Mouse (Mus musculus): Measurements from ENCODE around the gene Nhsl2. TPM values are rescaled to one million over a fixed set of nuclear protein-coding genes. Genes with fewer than 3 reads are reported as not detected.

Nhsl2 gene
- polyA plus RNA-seq, 1 experiment from 2014 or later: 1.1 TPM

DNA sequence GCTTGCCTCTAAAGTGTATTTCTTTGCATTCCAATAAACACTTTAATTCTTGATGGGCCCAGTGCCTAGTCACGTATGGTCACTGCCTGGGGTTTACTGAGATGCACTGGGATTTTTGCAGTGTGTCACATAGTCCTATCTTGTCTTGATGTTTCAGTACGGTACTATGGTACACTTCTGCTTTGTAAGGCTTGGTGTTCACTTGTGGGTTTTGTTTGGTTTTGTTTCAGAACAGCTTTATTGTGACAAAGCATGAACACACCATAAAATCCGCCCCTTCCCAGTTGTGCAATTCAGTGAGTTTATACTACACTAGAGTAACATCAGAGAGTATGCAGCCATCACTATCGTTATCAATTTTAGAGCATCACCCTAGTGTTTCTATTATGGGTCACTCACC lies 204.8 kb downstream of the Nhsl2 start:
- Histone ChIP-seq H3K36me3 (replicated peaks; ENCODE audit: insufficient read depth, low read length) (no peaks in the 10 kb centered on the region), H3K27ac (ENCODE audit: low read depth) (no peak overlapping the region), H3K9me3 (ENCODE audit: low read length) (no peaks in the 10 kb centered on the region), H3K9ac (replicated peaks) (no peak overlapping the region), H3K4me3 (ENCODE audit: low read depth, low read length) (no peak overlapping the region), H3K27me3 (ENCODE audit: insufficient read depth, low read length) (peaks cover 3% of the 10 kb centered on the region; the same call in 1 of the 2 replicates), H3K4me1 (ENCODE audit: insufficient read depth) (no peaks in the 10 kb centered on the region), H3K4me2 (ENCODE audit: low read depth, low read length) (no peak overlapping the region)
- WGBS (ENCODE audit: insufficient replicate concordance): 69% methylated on average over 4 of the region's 4 CpGs
- TF ChIP-seq CTCF (IDR thresholded peaks at IDR 0.05; ENCODE audit: low read depth) (no peak), EP300 (IDR thresholded peaks at IDR 0.05; ENCODE audit: low read depth) (no peak)
- ATAC-seq (no peak), DNase-seq (no peak)

DNA sequence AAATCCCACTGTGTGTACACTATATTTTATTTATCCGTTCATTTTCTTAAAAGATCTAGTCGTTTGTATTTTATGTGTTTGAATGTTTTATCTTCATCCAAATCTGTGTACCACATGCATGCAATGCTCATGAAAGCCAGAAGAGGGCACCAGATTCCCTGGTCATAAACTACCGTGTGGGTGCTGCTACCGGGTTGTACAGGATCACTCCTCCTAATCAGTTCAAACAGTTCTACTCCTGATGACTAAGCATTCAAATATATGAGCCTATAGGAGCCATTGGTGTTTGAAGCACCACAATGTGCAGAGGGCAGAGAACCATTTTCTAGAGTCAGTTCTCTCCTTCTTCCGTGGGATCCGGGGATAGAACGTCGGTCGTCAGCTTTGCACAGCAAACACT lies 210.3 kb downstream of the Nhsl2 start:
- Histone ChIP-seq H3K36me3 (replicated peaks; ENCODE audit: insufficient read depth, low read length) (no peaks in the 10 kb centered on the region), H3K4me3 (ENCODE audit: low read depth, low read length) (no peak overlapping the region), H3K4me1 (ENCODE audit: insufficient read depth) (no peaks in the 10 kb centered on the region), H3K9me3 (ENCODE audit: low read length) (no peaks in the 10 kb centered on the region), H3K4me2 (ENCODE audit: low read depth, low read length) (no peak overlapping the region), H3K27me3 (ENCODE audit: insufficient read depth, low read length) (no peaks in the 10 kb centered on the region), H3K27ac (ENCODE audit: low read depth) (no peak overlapping the region), H3K9ac (replicated peaks) (no peak overlapping the region)
- DNase-seq (peak; percentile 28), ATAC-seq (peak; percentile 56; the same call in 1 of the 2 replicates)
- no peak for TF ChIP-seq EP300 (IDR thresholded peaks at IDR 0.05; ENCODE audit: low read depth)
- peak; percentile 66 for TF ChIP-seq CTCF (IDR thresholded peaks at IDR 0.05; ENCODE audit: low read depth)
- 40% methylated on average over 9 of the region's 9 CpGs for WGBS (ENCODE audit: insufficient replicate concordance)

DNA sequence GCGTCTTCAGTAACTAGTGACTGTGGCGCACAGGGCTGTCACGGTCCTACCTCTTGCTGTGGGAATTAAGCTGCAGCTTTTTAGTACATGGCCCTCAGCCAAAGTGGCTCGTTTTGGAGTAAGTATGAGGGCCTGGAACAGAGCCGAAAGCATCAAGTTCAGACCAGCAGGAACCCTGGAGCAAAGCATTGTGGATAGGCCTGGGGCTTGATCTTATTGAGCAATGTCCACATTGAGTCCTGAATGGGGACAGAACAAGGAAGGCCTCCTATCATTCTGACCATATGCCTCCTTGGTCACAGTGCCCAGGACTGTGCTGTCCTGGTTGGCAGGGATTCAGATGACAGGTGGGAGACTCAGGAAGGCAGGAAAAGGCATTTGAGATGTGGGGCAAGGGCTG lies 211.1 kb downstream of the Nhsl2 start:
- no peak for ATAC-seq
- Histone ChIP-seq H3K4me2 (ENCODE audit: low read depth, low read length) (no peak overlapping the region), H3K4me3 (ENCODE audit: low read depth, low read length) (no peak overlapping the region), H3K36me3 (replicated peaks; ENCODE audit: insufficient read depth, low read length) (no peaks in the 10 kb centered on the region), H3K4me1 (ENCODE audit: insufficient read depth) (no peaks in the 10 kb centered on the region), H3K27me3 (ENCODE audit: insufficient read depth, low read length) (no peaks in the 10 kb centered on the region), H3K9ac (replicated peaks) (no peak overlapping the region), H3K27ac (ENCODE audit: low read depth) (no peak overlapping the region), H3K9me3 (ENCODE audit: low read length) (no peaks in the 10 kb centered on the region)
- 68% methylated on average over 5 of the region's 5 CpGs for WGBS (ENCODE audit: insufficient replicate concordance)
- DNase-seq: no peak
- TF ChIP-seq CTCF (IDR thresholded peaks at IDR 0.05; ENCODE audit: low read depth) (no peak), EP300 (IDR thresholded peaks at IDR 0.05; ENCODE audit: low read depth) (no peak)

DNA sequence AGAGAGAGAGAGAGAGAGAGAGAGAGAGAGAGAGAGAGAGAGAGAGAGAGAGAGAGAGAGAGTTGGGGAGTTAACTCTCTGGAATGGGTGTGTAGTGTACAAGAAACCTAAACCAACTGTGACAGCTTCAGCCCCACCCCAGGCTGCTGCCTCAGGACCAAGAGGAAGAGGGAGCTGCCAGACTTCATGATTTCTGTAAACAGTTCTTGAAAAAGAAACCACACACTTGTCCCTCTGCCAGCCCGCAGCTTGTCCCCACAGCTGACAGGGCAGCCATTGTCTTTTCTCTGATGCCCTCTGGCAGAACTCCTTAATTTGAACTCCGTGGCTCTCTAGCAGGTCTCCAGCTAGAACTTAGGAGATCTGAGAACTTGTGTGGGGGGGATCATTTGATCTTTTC lies 211.7 kb downstream of the Nhsl2 start:
- H3K36me3 ChIP-seq (replicated peaks; ENCODE audit: insufficient read depth, low read length): no peaks in the 10 kb centered on the region

DNA sequence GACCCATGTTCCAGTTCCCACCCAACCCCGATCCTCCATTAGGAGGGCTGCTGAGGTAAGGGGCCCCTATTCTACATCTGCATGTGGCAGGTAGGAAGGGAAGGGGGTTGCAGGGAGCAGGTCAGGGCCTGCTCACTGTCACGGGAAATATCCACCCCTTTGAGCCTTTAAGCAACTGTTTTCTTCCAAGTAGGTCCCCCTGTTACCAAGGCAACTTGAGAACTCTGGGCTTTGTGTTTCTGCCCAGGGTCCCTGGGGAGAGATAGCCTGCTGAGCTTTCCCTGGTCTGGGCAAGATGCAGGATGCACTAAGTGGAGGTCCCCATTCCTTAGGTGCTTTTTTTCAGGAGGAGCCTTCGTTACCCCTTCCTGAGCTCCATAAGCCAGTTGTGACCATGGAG lies 214.9 kb downstream of the Nhsl2 start:
- no peak overlapping the region for H3K4me2 ChIP-seq (ENCODE audit: low read depth, low read length)
- ATAC-seq (no peak), DNase-seq (no peak)
- H3K9me3 ChIP-seq (ENCODE audit: low read length): no peaks in the 10 kb centered on the region
- no peaks in the 10 kb centered on the region; the same call in 1 of the 2 replicates for H3K27me3 ChIP-seq (ENCODE audit: insufficient read depth, low read length)
- no peak overlapping the region for H3K27ac ChIP-seq (ENCODE audit: low read depth)
- TF ChIP-seq CTCF (IDR thresholded peaks at IDR 0.05; ENCODE audit: low read depth) (no peak), EP300 (IDR thresholded peaks at IDR 0.05; ENCODE audit: low read depth) (no peak)
- H3K9ac ChIP-seq (replicated peaks): no peak overlapping the region
- no peaks in the 10 kb centered on the region for H3K4me1 ChIP-seq (ENCODE audit: insufficient read depth)
- no peak overlapping the region for H3K4me3 ChIP-seq (ENCODE audit: low read depth, low read length)
- H3K36me3 ChIP-seq (replicated peaks; ENCODE audit: insufficient read depth, low read length): no peaks in the 10 kb centered on the region
- WGBS (ENCODE audit: insufficient replicate concordance): 71% methylated on average over 3 of the region's 3 CpGs

More for the DNA sequence above, 211.7 kb downstream of the Nhsl2 start:
- no peak overlapping the region for H3K4me2 ChIP-seq (ENCODE audit: low read depth, low read length)
- no peak for DNase-seq
- H3K4me3 ChIP-seq (ENCODE audit: low read depth, low read length): no peak overlapping the region
- TF ChIP-seq EP300 (IDR thresholded peaks at IDR 0.05; ENCODE audit: low read depth): no peak
- no peak for TF ChIP-seq CTCF (IDR thresholded peaks at IDR 0.05; ENCODE audit: low read depth)
- H3K27ac ChIP-seq (ENCODE audit: low read depth): no peak overlapping the region
- WGBS (ENCODE audit: insufficient replicate concordance): 28% methylated on average over 2 of the region's 2 CpGs
- H3K27me3 ChIP-seq (ENCODE audit: insufficient read depth, low read length): no peaks in the 10 kb centered on the region
- H3K4me1 ChIP-seq (ENCODE audit: insufficient read depth): no peaks in the 10 kb centered on the region
- no peak overlapping the region for H3K9ac ChIP-seq (replicated peaks)
- no peak for ATAC-seq
- H3K9me3 ChIP-seq (ENCODE audit: low read length): no peaks in the 10 kb centered on the region

DNA sequence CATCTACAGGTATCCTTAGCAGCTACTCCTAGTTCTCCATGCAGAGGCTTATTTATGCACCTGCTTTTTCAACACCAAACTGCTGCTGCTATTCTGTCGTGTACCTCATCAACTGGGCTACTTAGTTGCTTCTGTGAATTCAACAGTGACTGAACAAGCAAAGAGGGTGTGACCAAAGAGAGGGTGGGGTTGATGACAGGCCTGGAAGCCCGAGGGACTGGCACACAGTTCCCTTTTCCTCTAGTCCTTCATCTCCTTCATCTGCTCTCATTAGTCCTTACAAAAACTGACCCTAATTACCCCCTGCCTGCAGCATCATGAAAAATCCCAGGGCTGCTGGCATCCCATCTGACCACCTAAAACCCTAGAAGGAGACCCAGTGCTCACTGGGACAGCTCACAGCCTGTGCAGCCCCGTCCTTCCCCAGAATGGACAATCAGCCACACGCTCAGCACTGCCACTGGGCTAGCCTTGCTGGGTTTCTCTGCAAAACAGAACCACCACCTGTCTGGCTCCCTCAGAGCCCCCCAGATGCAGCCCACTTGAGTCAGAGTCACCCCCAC lies 216.1 kb downstream of the Nhsl2 start:
- no peaks in the 10 kb centered on the region; the same call in 1 of the 2 replicates for H3K27me3 ChIP-seq (ENCODE audit: insufficient read depth, low read length)

More for the DNA sequence above, 216.1 kb downstream of the Nhsl2 start:
- ATAC-seq (no peak), DNase-seq (no peak)
- Histone ChIP-seq H3K27ac (ENCODE audit: low read depth) (no peak overlapping the region), H3K9me3 (ENCODE audit: low read length) (no peaks in the 10 kb centered on the region), H3K4me3 (ENCODE audit: low read depth, low read length) (no peak overlapping the region), H3K9ac (replicated peaks) (no peak overlapping the region), H3K4me2 (ENCODE audit: low read depth, low read length) (no peak overlapping the region), H3K4me1 (ENCODE audit: insufficient read depth) (no peaks in the 10 kb centered on the region), H3K36me3 (replicated peaks; ENCODE audit: insufficient read depth, low read length) (no peaks in the 10 kb centered on the region)
- 55% methylated on average over 4 of the region's 4 CpGs for WGBS (ENCODE audit: insufficient replicate concordance)
- TF ChIP-seq EP300 (IDR thresholded peaks at IDR 0.05; ENCODE audit: low read depth): no peak
- TF ChIP-seq CTCF (IDR thresholded peaks at IDR 0.05; ENCODE audit: low read depth): no peak

Data from liver, postnatal 0 days (tissue).